Mouse (Mus musculus): Measurements from ENCODE around the gene Rnf114.

- TF ChIP-seq CTCF (IDR thresholded peaks at IDR 0.05; ENCODE audit: extremely low read depth, insufficient read length, insufficient replicate concordance, low read depth, low read length): no peak
- no peak for TF ChIP-seq POLR2A (IDR thresholded peaks at IDR 0.05; ENCODE audit: low read depth, low read length)
Observed at GRCm38 (mm10) chr2:167564551-167565311, 72.3 kb downstream of the Rnf114 start.
